In the genomic region with DNA sequence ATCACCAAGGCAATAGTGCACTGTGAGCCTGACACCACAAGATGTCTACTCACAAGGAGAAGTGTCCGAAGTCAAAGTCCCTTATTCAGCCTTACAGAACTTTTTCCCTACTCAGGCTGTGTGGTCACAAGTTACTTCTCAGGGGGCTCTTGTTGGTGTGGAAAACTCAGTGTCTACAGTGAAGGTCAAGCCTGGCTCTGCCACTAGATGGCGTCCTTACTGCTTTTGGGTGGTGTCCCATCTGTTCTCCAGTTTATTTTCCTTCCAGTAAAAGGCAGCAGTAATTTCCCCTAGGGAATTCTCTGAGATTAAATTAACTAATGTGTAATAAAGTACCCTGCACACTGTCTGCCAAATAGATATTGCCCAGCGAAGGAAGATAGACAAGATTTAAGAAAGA, we compare ENCODE assay signal across 8 mouse cellular contexts.
DNase-seq lines count a peak whose midpoint lies in the region; ATAC-seq and TF ChIP-seq lines count a peak whose summit lies in the region.

No protein-coding gene starts in this region.

- H3K36me3 ChIP-seq in liver, adult 2 months (ENCODE audit: control insufficient read depth, insufficient read depth, low read length), result no peaks in the 10 kb centered on the region
- no peaks in the 10 kb centered on the region for H3K36me3 ChIP-seq in liver, embryonic 11.5 days (ENCODE audit: control insufficient read depth, insufficient read depth, low read length)

- H3K4me1 ChIP-seq in liver, adult 2 months (ENCODE audit: control insufficient read depth, insufficient read depth, low read length), result no peaks in the 10 kb centered on the region
- no peaks in the 10 kb centered on the region for H3K4me1 ChIP-seq in liver, embryonic 11.5 days (replicated peaks; ENCODE audit: control insufficient read depth, insufficient read depth, low read length)

- H3K79me2 ChIP-seq in liver, adult 2 months (ENCODE audit: control insufficient read depth, insufficient read depth, low read length), result no peaks in the 10 kb centered on the region

- no peak for TF ChIP-seq POLR2A in liver, adult 2 months (IDR thresholded peaks at IDR 0.05; ENCODE audit: extremely low read depth, insufficient read depth, low read length)

- H3K27me3 ChIP-seq in liver, adult 2 months (ENCODE audit: control insufficient read depth, insufficient read depth, low read length), result no peaks in the 10 kb centered on the region
- no peaks in the 10 kb centered on the region for H3K27me3 ChIP-seq in liver, embryonic 11.5 days (replicated peaks; ENCODE audit: control insufficient read depth, insufficient read depth, low read length)

- peak; percentile 24; the same call in 1 of the 2 replicates for TF ChIP-seq CTCF in liver, adult 2 months (IDR thresholded peaks at IDR 0.05; ENCODE audit: low read depth, low read length)

- ATAC-seq in liver, embryonic 11.5 days (replicated peaks; ENCODE audit: low FRiP score), result no peak

- 36% methylated on average over 3 of the region's 3 CpGs for WGBS in liver, adult 2 months
- 52% methylated on average over 3 of the region's 3 CpGs for WGBS in liver, embryonic 11.5 days

- H3K27ac ChIP-seq in liver, adult 2 months (replicated peaks; ENCODE audit: insufficient read depth, low read depth, low read length), result no peak overlapping the region
- H3K27ac ChIP-seq in liver, embryonic 11.5 days (ENCODE audit: low read depth, low read length), result no peak overlapping the region

- no peaks in the 10 kb centered on the region for H3K9me3 ChIP-seq in liver, embryonic 11.5 days (ENCODE audit: control insufficient read depth, low read length)

- H3K4me2 ChIP-seq in liver, embryonic 11.5 days, result no peak overlapping the region

- H3K9ac ChIP-seq in liver, adult 2 months (ENCODE audit: low read depth, low read length), result no peak overlapping the region
- no peak overlapping the region for H3K9ac ChIP-seq in liver, embryonic 11.5 days (ENCODE audit: low read depth, low read length)

- no peak overlapping the region for H3K4me3 ChIP-seq in liver, adult 2 months (ENCODE audit: insufficient read depth, low read depth, low read length)
- no peak overlapping the region for H3K4me3 ChIP-seq in liver, embryonic 11.5 days (ENCODE audit: low read depth, low read length)

- intact Hi-C loops in left cerebral cortex, postnatal 25 days (cut with DNase I), result no loop called here

- DNase-seq in adrenal gland, postnatal 10 days, result peak; percentile 19
- no peak for DNase-seq in adrenal gland, adult 8-10 months
- no peak for DNase-seq in liver, adult 2 months (ENCODE audit: extremely low read depth, low read depth, low spot score)
- DNase-seq in liver, embryonic 11.5 days (ENCODE audit: low spot score), result no peak
- peak; percentile 66 for DNase-seq in embryo, embryonic 10 days (ENCODE audit: low spot score)
- peak; percentile 2 to 3 for DNase-seq in left cerebral cortex, postnatal 25 days (ENCODE audit: low spot score in 2 of 2)
- no peak for DNase-seq in MN1 (ENCODE audit: low spot score)
- no peak for DNase-seq in thymus, postnatal 10 days (ENCODE audit: low spot score in 2 of 2)

Comparison
In these comparisons a context has a peak if more than half of its experiments do, and no peak if none do; other contexts are left out.
1. DNase-seq: peak in adrenal gland, postnatal 10 days (single experiment), embryo, embryonic 10 days (single experiment) and left cerebral cortex, postnatal 25 days (2 of 2); none in adrenal gland, adult 8-10 months (single experiment), liver, adult 2 months (single experiment), liver, embryonic 11.5 days (single experiment), MN1 (single experiment) and thymus, postnatal 10 days (0 of 2).